Mouse (Mus musculus) brain, adult 2 months (tissue): ENCODE results near the gene Slc30a3.

Source experiments
- DNase-seq: peaks from one replicate; pipeline ENCODE4 v3.0.0; 2011; ENCODE audit warnings: low read depth, low spot score

Slc30a3 gene

DNA sequence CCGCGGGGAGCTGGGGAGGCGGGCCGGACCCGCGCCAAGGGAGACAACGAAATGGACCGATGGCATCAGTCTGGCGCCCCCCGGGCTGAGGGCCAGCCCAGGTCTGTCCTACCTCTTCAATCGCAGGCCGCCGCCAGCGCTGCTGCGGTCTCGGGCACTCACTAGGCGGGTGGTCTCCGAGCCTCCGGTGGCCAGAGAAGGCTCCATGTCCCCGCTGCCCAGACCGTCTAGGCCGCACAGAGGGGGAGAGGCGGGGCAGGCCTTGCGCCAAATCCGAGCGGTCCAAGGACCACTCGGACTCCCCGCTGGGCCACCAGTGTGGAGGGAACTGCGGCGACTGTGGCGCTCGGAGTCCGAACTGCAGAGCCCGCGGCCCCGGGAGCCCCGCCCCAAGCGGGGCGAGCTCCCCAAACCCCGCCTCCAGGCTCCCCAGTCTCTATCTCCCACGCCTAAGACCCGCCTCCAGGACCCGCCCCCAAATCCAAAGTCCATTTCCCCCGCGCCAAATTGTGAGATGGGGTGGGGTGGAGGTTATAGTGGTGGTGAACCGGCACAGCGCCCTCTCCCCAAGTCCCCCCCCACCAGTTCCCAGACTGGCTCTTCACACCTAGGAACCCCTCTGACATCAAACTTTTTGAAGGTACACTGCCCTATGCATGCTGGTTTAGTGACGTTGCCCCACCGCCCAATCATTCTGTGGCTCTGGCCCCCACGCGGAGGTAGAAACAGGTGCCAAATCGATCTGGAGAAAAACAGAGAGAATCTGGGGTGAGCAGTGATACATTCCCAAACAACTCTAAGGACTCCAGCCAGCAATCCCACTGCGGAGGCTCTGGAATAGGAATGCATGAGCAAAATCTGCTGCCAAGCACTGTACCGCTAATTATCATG is 14.6 kb downstream of the Slc30a3 start:
- peak; percentile 67 for DNase-seq

DNA sequence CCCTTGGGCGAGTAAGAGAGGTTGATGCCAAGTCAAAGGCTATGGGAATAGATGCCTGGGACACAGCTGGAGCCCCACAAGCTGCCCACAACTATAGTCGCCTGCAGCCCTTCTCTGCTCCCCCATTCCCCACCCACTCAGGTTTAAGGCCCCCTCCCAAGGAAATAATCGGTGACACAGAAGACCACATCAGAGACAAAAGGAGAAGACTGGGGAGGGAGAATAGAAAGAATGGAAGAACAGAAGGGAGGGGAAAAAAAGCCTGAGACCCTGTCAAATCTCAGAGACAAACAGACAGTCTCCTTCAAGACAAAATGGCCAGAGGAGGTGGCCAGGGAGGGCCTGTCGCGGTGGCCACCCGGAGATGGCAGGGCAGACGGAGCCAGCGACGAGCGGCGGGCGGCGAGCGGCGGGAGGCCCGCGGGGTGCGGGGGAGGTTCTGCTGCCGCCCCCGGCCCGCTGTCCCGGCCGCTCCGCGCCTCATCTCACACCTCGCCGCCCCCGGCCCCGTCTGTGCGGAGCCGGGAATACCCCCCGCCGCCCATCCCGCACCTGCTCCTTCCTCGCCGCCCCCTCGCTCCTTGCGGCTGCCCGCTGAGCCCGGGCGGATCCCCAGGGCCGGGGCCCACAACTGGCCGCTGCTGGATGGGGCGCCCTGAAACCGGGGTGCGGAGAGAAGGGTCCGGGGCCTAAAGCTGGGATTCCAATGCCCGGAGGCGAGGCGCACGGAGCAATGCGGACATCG is 15.6 kb downstream of the Slc30a3 start:
- DNase-seq, result peak; percentile 37

- peak; percentile 70 for DNase-seq
Measured at GRCm38 (mm10) chr5:31087131-31087530, 20.9 kb downstream of the Slc30a3 start.

GRCm38 (mm10) chr5:31086606-31087005 is 21.4 kb downstream of the Slc30a3 start:
- no peak for DNase-seq

DNA sequence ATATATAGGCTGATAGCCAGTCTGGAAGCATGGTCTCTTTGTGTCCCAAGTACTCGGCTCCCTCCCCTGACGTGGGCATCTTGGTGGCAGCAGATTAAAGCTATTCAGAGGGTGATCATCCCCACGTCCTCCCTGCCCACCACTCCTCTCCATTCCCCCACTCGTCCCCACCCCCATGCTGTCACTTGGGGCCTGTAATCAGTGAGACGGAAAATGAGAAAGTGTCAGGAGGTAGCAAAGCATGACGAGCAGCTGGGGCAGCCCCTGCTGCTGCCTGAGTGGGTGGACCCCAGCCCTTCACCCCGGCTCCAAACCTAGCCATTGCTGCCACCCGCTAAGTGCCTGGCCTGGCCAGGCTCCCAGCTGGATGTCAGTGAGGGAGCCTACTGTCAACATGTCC is 24.1 kb downstream of the Slc30a3 start:
- DNase-seq, result no peak

DNA sequence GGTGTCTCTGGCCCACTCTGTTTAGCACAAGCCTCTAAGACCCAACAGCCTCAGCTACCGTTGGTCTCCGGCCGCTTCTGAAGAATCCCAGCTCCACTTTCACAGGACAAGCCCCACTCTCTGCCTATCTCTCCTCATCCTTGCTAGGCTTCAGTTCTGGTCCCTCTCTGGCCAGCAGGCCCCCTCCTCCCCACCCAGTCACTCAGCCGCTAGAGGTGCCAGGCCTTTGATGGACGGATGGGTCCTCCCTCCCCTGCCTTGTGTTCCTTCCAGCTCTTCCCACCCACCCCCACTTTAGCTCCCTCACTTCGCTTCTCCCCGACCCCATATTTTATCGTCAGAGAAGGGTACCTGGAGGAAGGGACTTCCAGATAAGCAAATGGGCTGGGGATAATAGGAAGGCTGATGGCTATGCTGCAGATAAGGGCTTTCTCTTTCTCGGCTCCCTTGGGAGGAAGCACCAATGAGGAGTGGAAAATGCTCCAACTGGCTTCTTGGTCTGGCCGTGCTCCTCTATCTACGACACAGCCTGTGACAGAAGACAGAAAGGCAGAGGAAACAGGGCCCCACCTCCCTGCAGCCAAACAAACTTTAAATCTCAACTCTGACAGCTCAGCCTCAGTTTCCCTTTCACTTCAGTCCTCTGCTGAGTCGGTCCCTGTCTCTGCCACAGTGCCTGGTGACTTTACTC is 25.0 kb downstream of the Slc30a3 start:
- no peak for DNase-seq

- peak; percentile 72 for DNase-seq
Measured at GRCm38 (mm10) chr5:31082355-31082754, 25.7 kb downstream of the Slc30a3 start.

GRCm38 (mm10) chr5:31081386-31081785 is 26.7 kb downstream of the Slc30a3 start:
- DNase-seq, result peak; percentile 50

DNA sequence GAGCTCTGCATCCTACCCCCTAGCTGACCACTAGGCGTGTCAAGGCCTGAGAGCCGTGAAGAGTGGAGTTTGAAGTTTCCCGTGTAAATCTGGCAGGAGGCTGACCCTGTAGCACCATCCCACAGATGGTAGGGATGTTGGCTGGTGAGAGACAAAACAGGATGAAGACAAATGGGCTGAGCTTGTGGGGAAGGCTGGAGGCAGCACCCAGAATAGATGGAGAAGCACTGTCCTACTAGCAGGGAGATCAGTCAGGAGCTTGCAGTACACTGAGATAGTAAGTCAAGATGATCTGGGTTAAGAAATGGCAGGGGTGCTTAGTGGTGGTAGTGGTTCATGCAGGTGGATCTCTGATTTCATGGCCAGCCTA is 27.3 kb downstream of the Slc30a3 start:
- peak; percentile 65 for DNase-seq

DNA sequence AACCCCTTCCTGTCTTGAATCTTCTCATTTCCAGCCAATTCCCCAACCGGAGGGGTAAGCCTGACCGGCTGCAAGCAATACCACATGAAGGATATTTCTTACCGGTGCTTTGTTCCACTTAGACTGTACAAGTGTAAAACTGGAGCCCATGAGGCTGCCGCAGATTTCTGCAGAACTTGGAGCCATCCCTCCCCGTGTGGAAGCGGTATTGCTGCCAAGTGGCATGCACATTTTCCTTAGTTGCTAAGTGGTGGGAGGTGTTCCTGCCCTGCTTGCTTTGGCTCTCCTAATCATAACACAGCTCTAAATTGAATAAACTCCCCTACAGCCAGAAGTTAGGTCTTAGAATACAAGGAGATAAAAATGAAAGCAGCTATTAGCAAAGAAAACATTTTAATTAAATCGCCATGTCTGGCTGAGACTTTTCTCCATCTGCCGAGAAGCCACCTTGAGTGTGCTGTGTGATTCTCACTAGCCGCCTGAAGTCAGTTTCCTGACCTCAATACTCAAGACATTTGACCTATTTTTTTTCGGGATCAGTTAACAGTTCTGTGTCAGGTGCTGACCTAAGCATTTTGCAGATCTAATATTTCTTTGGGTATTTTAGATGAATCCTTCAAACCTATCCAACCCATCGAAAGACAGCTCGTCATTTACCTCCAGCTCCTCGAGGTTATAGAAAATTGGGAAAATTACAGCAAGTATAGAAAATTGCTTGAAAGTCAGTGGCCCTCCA is 27.8 kb downstream of the Slc30a3 start:
- peak; percentile 90 for DNase-seq

DNA sequence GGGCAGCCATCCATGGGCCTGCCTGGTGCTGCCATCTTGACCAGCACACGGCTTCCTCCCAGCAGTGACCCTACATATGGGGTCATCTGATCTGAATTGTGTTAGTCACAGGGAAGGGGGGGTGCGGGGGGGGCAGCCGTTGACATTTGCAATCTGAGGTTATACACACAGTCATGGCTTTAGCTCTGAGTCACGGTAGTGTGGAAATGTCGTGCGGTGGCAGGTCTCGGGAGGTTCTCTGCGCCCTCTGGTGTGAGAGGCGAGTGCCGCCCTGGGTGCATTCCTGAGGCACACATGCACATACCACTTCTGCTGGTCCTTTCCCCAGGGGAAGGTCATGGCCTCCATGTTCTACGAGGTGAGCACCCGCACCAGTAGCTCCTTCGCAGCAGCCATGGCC is 31.7 kb downstream of the Slc30a3 start:
- no peak for DNase-seq

- no peak for DNase-seq
Measured at GRCm38 (mm10) chr5:31073176-31073575, 34.9 kb downstream of the Slc30a3 start.

GRCm38 (mm10) chr5:31071821-31072220 is 36.2 kb downstream of the Slc30a3 start:
- no peak for DNase-seq

- no peak for DNase-seq
Measured at GRCm38 (mm10) chr5:31071059-31071458, 37.0 kb downstream of the Slc30a3 start.

DNA sequence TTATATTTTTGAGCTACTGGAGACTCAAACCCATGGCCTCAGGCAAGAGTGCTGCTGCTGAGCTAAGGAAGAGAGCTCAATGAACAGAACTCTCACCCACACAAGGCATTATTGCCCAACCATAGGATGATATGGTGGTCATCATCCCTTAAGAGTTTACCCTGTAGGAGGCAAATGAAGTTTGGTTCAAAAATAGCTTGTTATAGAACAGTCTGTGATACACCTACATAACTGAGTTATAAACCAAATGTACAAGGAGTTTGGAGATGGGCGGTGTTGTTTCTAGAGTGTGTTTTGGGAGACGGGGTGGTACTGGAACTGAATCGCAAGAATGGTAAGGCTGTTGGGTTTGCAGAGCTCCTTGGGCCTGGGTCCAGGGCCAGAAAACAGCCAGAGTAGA is 38.2 kb downstream of the Slc30a3 start:
- no peak for DNase-seq

GRCm38 (mm10) chr5:31055216-31056140 is 52.6 kb downstream of the Slc30a3 start:
- DNase-seq, result no peak

DNA sequence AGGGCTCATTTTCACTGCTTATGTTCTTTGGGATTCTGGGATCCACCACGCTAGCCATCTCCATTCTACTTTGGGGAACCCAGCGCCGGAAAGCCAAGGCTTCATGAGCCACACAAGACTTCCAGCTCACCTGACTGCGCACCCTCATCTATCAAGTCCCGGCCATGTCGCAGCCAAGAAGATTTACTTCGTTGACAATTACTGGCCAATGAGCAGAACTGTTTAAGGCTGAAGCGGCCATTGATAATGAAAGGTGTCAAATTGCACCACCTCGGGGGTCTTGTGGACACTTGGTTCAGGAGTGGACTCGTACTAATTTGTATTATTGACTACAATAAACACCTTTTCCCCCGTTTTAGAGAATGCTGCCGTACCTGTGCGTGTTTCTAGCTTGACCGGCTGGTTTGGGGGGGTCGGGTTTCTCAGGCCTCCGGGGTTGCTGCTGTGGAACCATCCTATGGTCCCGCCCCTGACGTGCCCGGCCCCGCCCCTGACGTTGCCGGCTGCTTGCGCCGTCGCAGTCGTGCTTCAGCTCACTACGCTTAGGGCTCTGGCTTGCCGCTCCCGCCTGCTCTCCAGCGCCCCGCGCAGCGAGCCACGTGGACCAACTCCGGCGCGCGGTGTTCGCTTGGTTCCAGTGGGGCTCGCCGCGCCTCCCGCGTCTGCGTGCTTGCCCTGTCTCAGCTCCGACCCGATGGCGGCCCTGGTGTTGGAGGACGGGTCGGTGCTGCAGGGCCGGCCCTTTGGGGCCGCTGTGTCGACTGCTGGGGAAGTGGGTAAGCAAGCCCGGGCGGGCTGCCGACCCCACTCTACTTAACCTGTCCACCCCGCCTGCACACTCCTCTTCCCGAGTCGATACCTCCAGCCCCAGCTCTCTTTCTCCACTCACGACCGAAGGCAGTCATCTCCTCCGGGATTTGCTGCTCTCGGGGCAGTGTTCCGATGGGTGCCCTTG is 53.5 kb downstream of the Slc30a3 start, which contains the start of gene Cad:
Gene Cad, plus strand, starts transcription at position 520 of the 955 bp plus-strand sequence.
- peak; percentile 97 for DNase-seq

- peak; percentile 20 for DNase-seq
Measured at GRCm38 (mm10) chr5:31053728-31054127, 54.3 kb downstream of the Slc30a3 start.

DNA sequence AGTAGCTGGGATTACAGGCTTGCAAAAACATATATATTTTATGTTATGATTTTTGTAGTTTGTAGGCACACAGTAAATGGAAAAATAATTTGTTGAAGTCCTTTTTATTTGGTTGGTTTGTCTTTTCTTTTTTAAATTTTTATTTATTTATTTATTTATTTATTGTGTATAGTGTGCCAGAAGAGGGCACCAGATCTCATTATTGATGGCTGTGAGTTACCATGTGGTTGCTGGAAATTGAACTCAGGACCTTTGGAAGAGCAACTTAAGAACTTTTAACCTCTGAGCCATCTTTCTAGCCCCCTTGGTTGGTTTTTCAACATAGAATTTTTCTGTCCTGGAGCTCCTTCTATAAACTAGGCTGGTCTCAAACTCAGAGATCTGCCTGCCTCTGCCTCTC is 57.6 kb downstream of the Slc30a3 start:
- no peak for DNase-seq
